Mouse (Mus musculus) stomach, embryonic 14.5 days (tissue): Measurements from ENCODE around the gene Mrpl40. TPM values are rescaled to one million over a fixed set of nuclear protein-coding genes. Genes with fewer than 3 reads are reported as not detected.
A peak's percentile ranks its signal among the peaks of the same experiment; 100 is the strongest.

ENCODE experiments used
- ATAC-seq: fragments of 200-750 bp; cut with Nextera tagmentation; 2 replicates; pipeline ENCODE4 v1.8.0; 2017; ENCODE audit warnings: low read depth, moderate TSS enrichment; ENCODE audit not compliant: insufficient number of reproducible peaks, insufficient read depth, low FRiP score
- H3K27ac ChIP-seq: fragments of 300-500 bp; sonication (generic); 2 replicates; pipeline ENCODE4 v1.5.1; 2014; ENCODE audit warnings: mild to moderate bottlenecking, low read length, moderate library complexity, mixed read lengths
- H3K27me3 ChIP-seq: fragments of 300-500 bp; sonication (generic); 2 replicates; pipeline ENCODE4 v1.6.1; 2014; ENCODE audit warnings: low read length, control low read depth, mixed read lengths; ENCODE audit not compliant: control insufficient read depth, insufficient read depth
- H3K36me3 ChIP-seq: fragments of 300-500 bp; sonication (generic); 2 replicates; pipeline ENCODE4 v1.6.1; 2014; ENCODE audit warnings: mild to moderate bottlenecking, control low read depth, low read length, moderate library complexity, mixed read lengths; ENCODE audit not compliant: control insufficient read depth, insufficient read depth
- H3K4me1 ChIP-seq: fragments of 300-500 bp; sonication (generic); 2 replicates; pipeline ENCODE4 v1.6.1; 2014; ENCODE audit warnings: low read length, control low read depth, mixed read lengths; ENCODE audit not compliant: control insufficient read depth, insufficient read depth
- H3K4me2 ChIP-seq: fragments of 300-500 bp; sonication (generic); replicated peaks from 2 replicates; pipeline ENCODE4 v1.6.1; 2014; ENCODE audit warnings: low read depth, low read length, control low read depth
- H3K4me3 ChIP-seq: fragments of 300-500 bp; sonication (generic); 2 replicates; pipeline ENCODE4 v1.5.1; 2014; ENCODE audit warnings: low read depth, low read length, control low read depth
- H3K9ac ChIP-seq: fragments of 300-500 bp; sonication (generic); replicated peaks from 2 replicates; pipeline ENCODE4 v1.6.1; 2014; ENCODE audit warnings: low read depth, mild to moderate bottlenecking, control low read depth, low read length, moderate library complexity, mixed read lengths
- H3K9me3 ChIP-seq: fragments of 300-500 bp; sonication (generic); 2 replicates; pipeline ENCODE4 v1.6.1; 2016; ENCODE audit warnings: low read depth, low read length, control low read depth; ENCODE audit not compliant: control insufficient read depth
- WGBS: fragments of 180-500 bp; shearing (Covaris S2); extraction: QIAGEN DNeasy Blood & Tissue Kit; methylation state at CpG from one replicate; pipeline ENCODE4 v1.1.7; 2014; 5-methylcytosine and 5-hydroxymethylcytosine counted together
- polyA plus RNA-seq: library from polyadenylated mRNA; unstranded; fragments of >200 nt; fragmentation: Nextera tagmentation; extraction: Ambion mirVana; gene quantifications from 2 replicates; pipeline ENCODE4 v1.2.1, GENCODE M21; 2014

Gene Mrpl40
- polyA plus RNA-seq, 1 experiment from 2014 or later = 91.6 TPM

- Histone ChIP-seq H3K9ac (no peak overlapping the region), H3K9me3 (no peaks in the 10 kb centered on the region), H3K4me1 (no peaks in the 10 kb centered on the region), H3K36me3 (peaks cover 14% of the 10 kb centered on the region), H3K27me3 (no peaks in the 10 kb centered on the region), H3K4me3 (no peak overlapping the region), H3K4me2 (no peak overlapping the region), H3K27ac (no peak overlapping the region)
- WGBS = 91% methylated on average over 4 of the region's 4 CpGs
- no peak for ATAC-seq
Observed at GRCm38 (mm10) chr16:18838346-18838745, 38.3 kb downstream of the Mrpl40 start.

DNA sequence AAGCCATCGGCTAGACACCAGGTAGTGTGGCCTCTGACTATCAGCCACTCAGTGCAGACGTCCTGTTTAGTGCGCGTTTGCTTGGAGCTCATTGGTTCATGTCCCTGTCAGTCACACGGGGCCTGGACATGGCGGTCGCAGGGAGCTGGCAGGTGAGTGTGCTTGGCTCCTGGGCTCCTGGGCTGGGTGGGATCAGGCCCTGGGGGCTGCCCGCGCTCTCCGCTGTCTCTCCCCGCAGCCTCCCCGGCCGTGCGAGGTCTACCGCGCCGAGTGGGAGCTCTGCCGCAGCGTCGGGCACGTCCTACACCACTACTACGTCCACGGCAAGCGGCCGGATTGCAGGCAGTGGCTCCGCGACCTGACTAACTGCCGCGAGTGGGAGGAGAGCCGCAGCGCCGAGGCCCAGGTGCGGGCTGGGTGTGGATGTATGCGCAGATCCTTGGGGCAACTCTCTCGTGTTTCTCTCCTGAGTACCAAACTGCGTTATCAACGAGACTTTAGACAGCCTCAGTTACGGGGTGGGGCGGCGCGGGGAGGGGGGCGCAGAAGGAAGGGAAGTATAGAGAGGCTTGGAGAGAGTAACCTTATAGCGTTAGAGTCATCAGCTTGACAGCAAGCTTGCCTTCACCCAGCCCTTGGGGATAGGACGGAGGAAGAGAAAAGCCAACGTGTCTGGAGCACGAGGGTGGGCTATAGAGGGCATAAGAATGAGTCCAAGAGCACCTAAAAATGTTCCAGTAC, 40.0 kb downstream of the Mrpl40 start, which contains the start of the genes 2510002D24Rik and Gm28539:
Gene 2510002D24Rik, plus strand, starts transcription at position 111 of the 741 bp plus-strand sequence.
Gene Gm28539, plus strand, starts transcription at position 117 of the 741 bp plus-strand sequence.
- H3K9me3 ChIP-seq = no peaks in the 10 kb centered on the region
- peak within 1 kb of the TSS; percentile 78 for H3K4me2 ChIP-seq
- ATAC-seq = peak; percentile 95
- no peaks in the 10 kb centered on the region for H3K4me1 ChIP-seq
- no peaks in the 10 kb centered on the region for H3K27me3 ChIP-seq
- peaks cover 20% of the 10 kb centered on the region for H3K36me3 ChIP-seq
- peak within 1 kb of the TSS; percentile 74 for H3K27ac ChIP-seq
- peak within 1 kb of the TSS; percentile 78 for H3K4me3 ChIP-seq
- WGBS = under 1% methylated on average over 46 of the region's 46 CpGs
- peak within 1 kb of the TSS; percentile 81 for H3K9ac ChIP-seq

DNA sequence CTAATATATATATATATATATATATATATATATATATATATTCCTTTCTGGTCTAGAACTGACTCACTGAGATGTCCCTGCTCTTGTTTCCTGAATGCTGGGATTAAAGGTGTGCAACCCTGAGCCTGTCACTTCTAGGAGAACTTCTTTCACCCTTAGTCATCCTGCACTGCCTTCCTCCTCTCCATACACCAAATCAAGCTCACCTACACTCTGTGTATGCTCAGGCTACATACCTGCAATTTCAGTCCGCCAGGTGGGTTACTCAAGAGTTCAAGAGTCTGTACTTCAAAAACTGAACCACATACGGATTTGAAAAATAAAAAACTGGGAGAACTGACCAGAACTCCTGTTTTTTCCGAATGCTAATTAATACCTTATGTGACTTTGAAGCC, 40.6 kb downstream of the Mrpl40 start:
- no peaks in the 10 kb centered on the region for H3K4me1 ChIP-seq
- H3K9me3 ChIP-seq = no peaks in the 10 kb centered on the region
- peaks cover 26% of the 10 kb centered on the region for H3K36me3 ChIP-seq
- no peak overlapping the region for H3K9ac ChIP-seq
- H3K4me3 ChIP-seq = peak overlapping the region; percentile 78
- peak; percentile 24; the same call in 1 of the 2 replicates for ATAC-seq
- no peaks in the 10 kb centered on the region for H3K27me3 ChIP-seq
- H3K27ac ChIP-seq = no peak overlapping the region
- H3K4me2 ChIP-seq = peak overlapping the region; percentile 78
- WGBS = 25% methylated on average over 3 of the region's 3 CpGs

DNA sequence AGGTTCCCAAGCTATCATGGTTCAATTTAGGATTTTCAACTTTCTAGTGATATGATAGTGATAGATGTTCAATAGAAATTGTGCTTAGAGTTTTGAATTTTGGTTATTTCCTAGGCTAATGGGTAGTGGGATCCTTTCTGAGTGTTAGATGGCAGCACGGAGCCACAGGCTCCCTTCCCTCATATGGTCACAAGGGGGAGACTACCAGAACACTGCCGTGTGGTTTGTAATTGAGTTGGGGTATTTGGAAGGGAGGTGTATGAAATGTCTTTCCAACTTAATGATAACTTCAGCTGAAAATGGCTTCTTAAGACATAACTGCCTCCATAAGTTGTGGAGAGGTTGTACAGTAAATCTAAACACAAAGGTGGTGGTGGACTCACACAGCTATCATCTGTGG, 43.2 kb downstream of the Mrpl40 start:
- Histone ChIP-seq H3K27ac (no peak overlapping the region), H3K4me2 (no peak overlapping the region), H3K27me3 (no peaks in the 10 kb centered on the region), H3K4me1 (no peaks in the 10 kb centered on the region), H3K4me3 (no peak overlapping the region), H3K36me3 (peaks cover 40% of the 10 kb centered on the region), H3K9me3 (no peaks in the 10 kb centered on the region), H3K9ac (no peak overlapping the region)
- no peak for ATAC-seq
- 68% methylated on average over 2 of the region's 2 CpGs for WGBS

DNA sequence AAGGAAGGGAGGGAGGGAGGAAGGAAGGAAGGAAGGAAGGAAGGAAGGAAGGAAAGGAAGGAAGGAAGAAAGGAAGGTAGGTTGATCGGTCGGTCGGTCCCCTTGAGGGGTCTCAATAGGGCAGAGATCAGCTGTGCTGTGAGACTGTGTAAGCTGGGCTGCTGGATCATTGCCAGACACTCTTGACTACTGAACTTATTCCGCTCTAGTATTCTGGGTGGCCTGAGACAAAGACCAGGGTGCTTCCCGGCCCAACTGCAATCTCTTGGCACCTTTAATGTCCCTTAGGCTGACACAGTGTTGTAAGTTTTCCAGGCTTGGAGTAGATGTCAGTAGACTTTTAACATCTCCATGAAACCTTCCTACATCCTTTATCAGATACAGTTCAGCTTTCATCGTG, 47.6 kb downstream of the Mrpl40 start:
- ATAC-seq = no peak
- Histone ChIP-seq H3K4me3 (no peak overlapping the region), H3K4me1 (no peaks in the 10 kb centered on the region), H3K27ac (no peak overlapping the region), H3K27me3 (no peaks in the 10 kb centered on the region), H3K36me3 (peaks cover 78% of the 10 kb centered on the region), H3K9me3 (no peaks in the 10 kb centered on the region), H3K9ac (no peak overlapping the region), H3K4me2 (no peak overlapping the region)
- 94% methylated on average over 6 of the region's 6 CpGs for WGBS

DNA sequence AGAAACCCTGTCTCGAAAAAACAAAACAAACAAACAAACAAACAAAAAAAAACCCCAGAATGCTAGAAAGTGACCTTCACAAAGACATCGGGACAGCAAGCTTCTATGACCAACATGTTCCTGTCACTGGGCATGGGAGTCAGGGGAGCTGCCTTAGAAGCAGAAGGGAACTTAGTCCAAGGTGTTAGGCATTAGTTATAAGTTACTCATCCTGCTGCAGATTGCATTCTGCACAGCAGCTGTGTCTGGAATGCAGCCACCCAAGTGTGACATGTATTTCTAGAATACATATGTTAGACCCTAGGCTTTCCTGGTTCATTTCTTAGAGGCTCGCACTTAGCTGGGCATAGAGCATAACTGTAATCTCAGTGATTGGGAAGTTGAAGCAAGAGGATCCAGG, 48.0 kb downstream of the Mrpl40 start:
- 96% methylated on average over 3 of the region's 3 CpGs for WGBS
- H3K27me3 ChIP-seq = no peaks in the 10 kb centered on the region
- no peak for ATAC-seq
- H3K27ac ChIP-seq = no peak overlapping the region
- no peak overlapping the region for H3K9ac ChIP-seq
- H3K36me3 ChIP-seq = peaks cover 79% of the 10 kb centered on the region
- no peaks in the 10 kb centered on the region for H3K9me3 ChIP-seq
- no peaks in the 10 kb centered on the region for H3K4me1 ChIP-seq
- H3K4me2 ChIP-seq = no peak overlapping the region
- no peak overlapping the region for H3K4me3 ChIP-seq

DNA sequence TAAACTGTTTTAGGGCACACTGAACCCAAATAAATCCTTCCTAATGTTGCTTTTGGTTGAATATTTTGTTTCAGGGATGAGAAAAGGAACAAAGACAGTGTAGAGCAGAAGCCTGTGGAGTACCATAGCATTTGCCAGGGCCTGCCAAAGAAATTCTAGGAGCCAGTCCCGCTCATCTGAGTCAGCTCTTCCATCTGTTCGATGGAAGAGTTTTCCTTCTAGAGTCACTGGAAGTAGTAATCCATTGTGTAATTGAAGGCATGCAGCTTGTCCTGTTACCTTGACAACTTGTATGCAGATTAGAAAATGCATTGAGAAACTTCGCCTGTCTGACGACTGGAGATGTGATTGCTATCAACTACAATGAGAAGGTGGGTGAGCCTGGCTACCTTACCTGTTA, 53.7 kb downstream of the Mrpl40 start:
- Histone ChIP-seq H3K4me3 (no peak overlapping the region), H3K9ac (no peak overlapping the region), H3K4me2 (no peak overlapping the region), H3K4me1 (no peaks in the 10 kb centered on the region), H3K27me3 (no peaks in the 10 kb centered on the region), H3K9me3 (no peaks in the 10 kb centered on the region), H3K36me3 (peaks cover 91% of the 10 kb centered on the region), H3K27ac (no peak overlapping the region)
- 89% methylated on average over 4 of the region's 4 CpGs for WGBS
- ATAC-seq = no peak

- WGBS = 76% methylated on average over 1 of the region's 1 CpGs
- Histone ChIP-seq H3K36me3 (peaks cover 91% of the 10 kb centered on the region), H3K4me2 (no peak overlapping the region), H3K4me3 (no peak overlapping the region), H3K9ac (no peak overlapping the region), H3K4me1 (no peaks in the 10 kb centered on the region), H3K27me3 (no peaks in the 10 kb centered on the region), H3K9me3 (no peaks in the 10 kb centered on the region), H3K27ac (no peak overlapping the region)
- no peak for ATAC-seq
Observed at GRCm38 (mm10) chr16:18822356-18822755, 54.3 kb downstream of the Mrpl40 start.
